Comparison of ENCODE assay signal across 8 mouse cellular contexts in genomic region chr12:85150321-85151001, GRCm38 (mm10). TPM values are rescaled to one million over a fixed set of nuclear protein-coding genes. Genes with fewer than 3 reads are reported as not detected.
A peak's percentile ranks its signal among the peaks of the same experiment; 100 is the strongest.
DNase-seq lines count a peak whose midpoint lies in the region; ATAC-seq and TF ChIP-seq lines count a peak whose summit lies in the region.

No protein-coding gene starts in this region.

- peaks cover 70% of the 10 kb centered on the region for H3K27me3 ChIP-seq in G1E (ENCODE audit: insufficient read depth, low read length)
- peaks cover 5% of the 10 kb centered on the region; the same call in 1 of the 2 replicates for H3K27me3 ChIP-seq in hindbrain, embryonic 11.5 days (ENCODE audit: control insufficient read depth, insufficient read depth, low read length)
- peaks cover 7% of the 10 kb centered on the region for H3K27me3 ChIP-seq in midbrain, embryonic 11.5 days (ENCODE audit: control insufficient read depth, insufficient read depth, low read length)

- no peak for DNase-seq in frontal cortex, adult 2 months (ENCODE audit: extremely low spot score in 1 of 2, low spot score in 1 of 2)
- DNase-seq in G1E (ENCODE audit: low spot score), result no peak
- no peak for DNase-seq in hindbrain, embryonic 11.5 days (ENCODE audit: low spot score)
- no peak for DNase-seq in midbrain, embryonic 11.5 days (ENCODE audit: low spot score, missing footprints)
- DNase-seq in ovary, postnatal 10 days (ENCODE audit: low spot score), result no peak
- DNase-seq in right cerebral cortex, postnatal 14 days, result no peak
- no peak for DNase-seq in layer of hippocampus, adult 9-10 months (ENCODE audit: low spot score)

- no peak overlapping the region for H3K27ac ChIP-seq in hindbrain, embryonic 11.5 days (ENCODE audit: low read depth, low read length)
- H3K27ac ChIP-seq in midbrain, embryonic 11.5 days (ENCODE audit: low read depth, low read length), result no peak overlapping the region

- ATAC-seq in frontal cortex, adult (ENCODE audit: low TSS enrichment), result peak; percentile 48
- no peak for ATAC-seq in G1E (ENCODE audit: extremely low read depth, insufficient number of reproducible peaks, low FRiP score, poor library complexity, severe bottlenecking)
- peak; percentile 44 for ATAC-seq in hindbrain, embryonic 11.5 days (ENCODE audit: low FRiP score)
- peak; percentile 40; the same call in 1 of the 2 replicates for ATAC-seq in midbrain, embryonic 11.5 days (ENCODE audit: low FRiP score)

- WGBS in hindbrain, embryonic 11.5 days, result 10% methylated on average over 20 of the region's 20 CpGs
- WGBS in midbrain, embryonic 11.5 days, result 7% methylated on average over 20 of the region's 20 CpGs

- peak overlapping the region; percentile 16; the same call in 1 of the 2 replicates for H3K4me3 ChIP-seq in G1E (ENCODE audit: low read depth, low read length)
- H3K4me3 ChIP-seq in hindbrain, embryonic 11.5 days (ENCODE audit: low read depth, low read length), result peak overlapping the region; percentile 35
- peak overlapping the region; percentile 35 for H3K4me3 ChIP-seq in midbrain, embryonic 11.5 days (ENCODE audit: low read depth, low read length)

- H3K9ac ChIP-seq in hindbrain, embryonic 11.5 days (ENCODE audit: low read depth, low read length), result peak overlapping the region; percentile 34
- H3K9ac ChIP-seq in midbrain, embryonic 11.5 days (ENCODE audit: low read length), result peak overlapping the region; percentile 44

- peak overlapping the region; percentile 57 for H3K4me2 ChIP-seq in hindbrain, embryonic 11.5 days (replicated peaks; ENCODE audit: low read depth, low read length)
- peak overlapping the region; percentile 49 for H3K4me2 ChIP-seq in midbrain, embryonic 11.5 days

- H3K4me1 ChIP-seq in G1E (ENCODE audit: insufficient read depth, low read depth, low read length), result peaks cover 14% of the 10 kb centered on the region
- H3K4me1 ChIP-seq in hindbrain, embryonic 11.5 days (replicated peaks; ENCODE audit: control insufficient read depth, insufficient read depth, low read length), result peaks cover 4% of the 10 kb centered on the region
- H3K4me1 ChIP-seq in midbrain, embryonic 11.5 days (ENCODE audit: control insufficient read depth, insufficient read depth, low read length), result peaks cover 8% of the 10 kb centered on the region; the same call in 1 of the 2 replicates

- H3K9me3 ChIP-seq in G1E (replicated peaks), result no peaks in the 10 kb centered on the region
- no peaks in the 10 kb centered on the region for H3K9me3 ChIP-seq in hindbrain, embryonic 11.5 days (ENCODE audit: control insufficient read depth, low read length)
- no peaks in the 10 kb centered on the region for H3K9me3 ChIP-seq in midbrain, embryonic 11.5 days (ENCODE audit: control insufficient read depth, low read length)

- no peaks in the 10 kb centered on the region for H3K36me3 ChIP-seq in G1E (replicated peaks)
- H3K36me3 ChIP-seq in hindbrain, embryonic 11.5 days (ENCODE audit: control insufficient read depth, insufficient read depth, low read length), result no peaks in the 10 kb centered on the region
- no peaks in the 10 kb centered on the region for H3K36me3 ChIP-seq in midbrain, embryonic 11.5 days (ENCODE audit: control insufficient read depth, insufficient read depth, low read length)

- TF ChIP-seq CTCF in G1E (IDR thresholded peaks at IDR 0.05; ENCODE audit: low read depth, low read length), result no peak

RNA-seq across cellular contexts. Expression of gene Rps6kl1, which starts 0.6 kb away (rescaled TPM):
- polyA plus RNA-seq in frontal cortex, adult 2 months (2012; rRNA removed), result 35.6 and 40.1 TPM in 2 replicates
- total RNA-seq in G1E (2014; fragmentation: Nextera tagmentation) (not detected in 2 replicates), G1E (2017) (0.06 and 0.11 TPM in 2 replicates)
- polyA plus RNA-seq in G1E (2012), result 0.03 TPM in 1 of 2 replicates, not detected in the other
- polyA plus RNA-seq in hindbrain, embryonic 11.5 days (2014; fragmentation: Nextera tagmentation; extraction: Ambion mirVana), result 2.3 and 2.6 TPM in 2 replicates
- 1.9 and 2.1 TPM in 2 replicates for polyA plus RNA-seq in midbrain, embryonic 11.5 days (2014; fragmentation: Nextera tagmentation; extraction: Ambion mirVana)

RNA-seq across cellular contexts. Expression of gene Pgf, which starts 27.1 kb away (rescaled TPM):
- polyA plus RNA-seq in frontal cortex, adult 2 months (2012; rRNA removed), result 3.6 and 4.0 TPM in 2 replicates
- total RNA-seq in G1E (2014; fragmentation: Nextera tagmentation), result not detected in 2 replicates
- total RNA-seq in G1E (2017), result 1.9 and 2.1 TPM in 2 replicates
- not detected in 2 replicates for polyA plus RNA-seq in G1E (2012)
- 5.4 and 7.8 TPM in 2 replicates for polyA plus RNA-seq in hindbrain, embryonic 11.5 days (2014; fragmentation: Nextera tagmentation; extraction: Ambion mirVana)
- 2.5 and 2.9 TPM in 2 replicates for polyA plus RNA-seq in midbrain, embryonic 11.5 days (2014; fragmentation: Nextera tagmentation; extraction: Ambion mirVana)

RNA-seq across cellular contexts. Expression of gene Dlst, which starts 39.8 kb away (rescaled TPM):
- polyA plus RNA-seq in frontal cortex, adult 2 months (2012; rRNA removed), result 155 and 158 TPM in 2 replicates
- 208 and 213 TPM in 2 replicates for total RNA-seq in G1E (2014; fragmentation: Nextera tagmentation)
- total RNA-seq in G1E (2017), result 200 and 221 TPM in 2 replicates
- 728 and 1,047 TPM in 2 replicates for polyA plus RNA-seq in G1E (2012)
- polyA plus RNA-seq in hindbrain, embryonic 11.5 days (2014; fragmentation: Nextera tagmentation; extraction: Ambion mirVana), result 98.7 and 101 TPM in 2 replicates
- 93.9 and 97.0 TPM in 2 replicates for polyA plus RNA-seq in midbrain, embryonic 11.5 days (2014; fragmentation: Nextera tagmentation; extraction: Ambion mirVana)

RNA-seq across cellular contexts. Expression of gene Prox2, which starts 39.9 kb away (rescaled TPM):
- polyA plus RNA-seq in frontal cortex, adult 2 months (2012; rRNA removed), result 1.3 TPM in 2 replicates
- total RNA-seq in G1E (2014; fragmentation: Nextera tagmentation) (12.1 and 13.5 TPM in 2 replicates), G1E (2017) (10.3 and 10.7 TPM in 2 replicates)
- polyA plus RNA-seq in G1E (2012), result 6.8 and 7.0 TPM in 2 replicates
- 2.4 and 4.1 TPM in 2 replicates for polyA plus RNA-seq in hindbrain, embryonic 11.5 days (2014; fragmentation: Nextera tagmentation; extraction: Ambion mirVana)
- polyA plus RNA-seq in midbrain, embryonic 11.5 days (2014; fragmentation: Nextera tagmentation; extraction: Ambion mirVana), result 2.6 and 3.6 TPM in 2 replicates

Comparison
In these comparisons a context has a peak if more than half of its experiments do, and no peak if none do; other contexts are left out.
1. RNA of gene Rps6kl1, which starts 0.6 kb away (polyA plus RNA-seq): 35.6 to 40.1 TPM in frontal cortex, adult 2 months; 2.3 to 2.6 TPM in hindbrain, embryonic 11.5 days, 1.9 to 2.1 TPM in midbrain, embryonic 11.5 days and 0.03 TPM in G1E; every median in the first group is over 10 times any median in the second.
2. Peak in every context shown above with its lines, with median percentiles within 50 percentile points of each other: H3K4me3 ChIP-seq.